Mouse (Mus musculus): ENCODE measurements around the gene Snd1.

DNA sequence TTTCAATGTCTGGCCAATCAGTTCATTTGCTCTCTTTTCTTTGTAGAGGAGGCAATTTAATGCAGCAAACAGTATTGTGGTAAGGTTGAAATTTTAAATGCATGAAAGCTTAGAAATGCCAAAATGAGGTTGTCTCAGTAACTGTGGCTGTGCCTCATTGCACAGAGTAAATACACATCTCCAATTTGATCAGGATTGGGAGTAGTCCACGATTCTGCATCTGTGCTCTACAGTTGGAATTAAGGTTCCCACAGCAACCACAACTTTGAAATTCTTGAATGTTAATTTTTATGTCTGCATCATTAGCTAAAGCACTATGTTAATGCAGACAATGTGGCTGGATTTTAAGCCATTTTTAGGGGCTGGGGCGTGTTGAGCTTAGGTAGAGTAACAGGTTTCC lies 72.0 kb downstream of the Snd1 start:
- TF ChIP-seq HCFC1 (IDR thresholded peaks at IDR 0.05; ENCODE audit: borderline replicate concordance, insufficient read depth, low read length) (no peak), ZNF384 (IDR thresholded peaks at IDR 0.05; ENCODE audit: low read depth, low read length) (no peak)
